Mouse (Mus musculus): Measurements from ENCODE around the gene Myo3b. TPM values are rescaled to one million over a fixed set of nuclear protein-coding genes. Genes with fewer than 3 reads are reported as not detected.

Gene Myo3b
- polyA plus RNA-seq, 1 experiment, result not detected

DNA sequence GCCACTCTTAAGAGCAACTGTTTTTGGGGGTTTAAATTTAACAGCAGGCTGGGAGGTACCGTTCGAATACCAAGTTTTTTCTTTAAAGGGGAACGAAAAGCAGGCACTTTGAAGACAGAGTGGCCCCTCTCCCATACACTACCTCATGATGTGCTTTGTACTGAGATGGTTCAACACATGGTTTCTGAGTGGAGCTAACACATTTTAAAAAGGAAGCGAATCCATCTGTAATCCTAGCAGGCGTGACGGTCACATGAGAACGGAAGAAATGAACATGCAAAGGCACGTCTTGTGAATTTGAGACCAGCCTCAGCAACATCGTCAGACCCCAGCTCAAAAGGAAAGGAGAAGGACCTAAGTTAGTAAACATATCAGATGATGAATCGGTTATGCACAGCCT is 87.4 kb downstream of the Myo3b start:
- TF ChIP-seq POLR2A (IDR thresholded peaks at IDR 0.05; ENCODE audit: low read depth, low read length) (no peak), CTCF (IDR thresholded peaks at IDR 0.05; ENCODE audit: borderline replicate concordance, insufficient read depth, low read length) (no peak)
- no peaks in the 10 kb centered on the region; the same call in 1 of the 2 replicates for H3K4me1 ChIP-seq (ENCODE audit: control insufficient read depth, insufficient read depth, low read length)
- no peak overlapping the region for H3K27ac ChIP-seq (ENCODE audit: insufficient read depth, low read length)
- H3K4me3 ChIP-seq (ENCODE audit: insufficient read depth, low read length), result no peak overlapping the region

- no peaks in the 10 kb centered on the region; the same call in 1 of the 2 replicates for H3K4me1 ChIP-seq (ENCODE audit: control insufficient read depth, insufficient read depth, low read length)
- no peak overlapping the region for H3K27ac ChIP-seq (ENCODE audit: insufficient read depth, low read length)
- no peak overlapping the region for H3K4me3 ChIP-seq (ENCODE audit: insufficient read depth, low read length)
- TF ChIP-seq CTCF (IDR thresholded peaks at IDR 0.05; ENCODE audit: borderline replicate concordance, insufficient read depth, low read length) (peak; percentile 68), POLR2A (IDR thresholded peaks at IDR 0.05; ENCODE audit: low read depth, low read length) (no peak)
Observed at GRCm38 (mm10) chr2:70126783-70127182, 87.9 kb downstream of the Myo3b start.

DNA sequence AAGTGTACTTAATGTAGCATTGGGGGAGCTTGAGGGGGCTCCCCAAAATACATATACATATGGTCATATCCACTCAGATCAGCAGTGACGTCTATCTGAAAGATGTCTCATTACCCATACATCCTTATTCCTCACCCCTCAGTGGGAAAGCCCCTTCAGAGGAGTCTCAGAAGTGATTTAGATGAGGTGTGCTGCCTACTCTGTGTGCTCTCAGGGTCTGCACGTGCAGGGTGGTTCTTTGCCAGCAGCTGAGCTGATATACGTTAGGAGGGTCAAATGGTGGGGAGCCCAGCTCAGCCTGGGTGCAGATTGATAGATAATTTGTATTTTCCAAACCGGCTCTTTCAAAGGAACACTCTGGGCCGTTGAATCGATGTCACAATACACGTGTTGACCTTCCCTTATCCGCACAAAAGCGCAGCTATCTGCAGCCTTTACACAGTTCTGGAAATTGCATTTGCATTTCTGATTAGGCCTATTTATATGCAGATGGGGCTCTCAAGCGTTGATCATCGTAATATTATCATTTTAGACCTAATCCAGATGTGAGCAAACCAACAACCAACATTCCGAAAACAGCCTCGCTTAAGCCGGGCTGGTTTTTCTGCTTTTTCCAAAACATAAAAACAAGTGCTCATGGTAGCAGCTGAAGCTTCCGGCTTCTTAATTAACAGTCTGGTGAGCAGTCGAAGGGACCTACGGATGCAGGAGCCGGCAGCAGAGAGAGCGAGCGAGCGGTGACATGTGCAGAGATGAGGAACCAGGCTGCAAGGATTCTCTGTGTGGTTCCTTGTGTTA is 88.6 kb downstream of the Myo3b start:
- TF ChIP-seq POLR2A (IDR thresholded peaks at IDR 0.05; ENCODE audit: low read depth, low read length), result no peak
- TF ChIP-seq CTCF (IDR thresholded peaks at IDR 0.05; ENCODE audit: borderline replicate concordance, insufficient read depth, low read length), result no peak
- no peak overlapping the region for H3K4me3 ChIP-seq (ENCODE audit: insufficient read depth, low read length)

DNA sequence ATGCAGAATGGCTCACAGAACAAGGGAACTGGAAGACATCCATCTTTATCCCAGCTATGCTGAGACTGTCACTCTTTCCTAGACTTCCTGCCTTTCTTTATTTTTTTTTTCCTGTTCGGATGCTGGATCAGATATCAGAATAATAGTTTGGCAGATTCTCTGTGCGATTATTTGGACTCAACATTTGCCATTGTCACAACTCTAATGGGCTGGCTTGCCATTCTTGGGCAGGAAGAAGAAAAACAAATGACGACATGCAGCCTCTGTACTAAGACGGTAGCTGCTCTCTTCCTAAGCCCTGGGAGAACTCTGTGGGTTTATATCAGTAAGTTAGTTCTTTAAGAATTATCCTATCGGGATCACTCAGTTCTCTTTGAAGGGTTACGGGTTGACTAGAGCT is 89.7 kb downstream of the Myo3b start:
- H3K4me1 ChIP-seq (ENCODE audit: control insufficient read depth, insufficient read depth, low read length), result no peaks in the 10 kb centered on the region; the same call in 1 of the 2 replicates

More for the DNA sequence above, 88.6 kb downstream of the Myo3b start:
- H3K4me1 ChIP-seq (ENCODE audit: control insufficient read depth, insufficient read depth, low read length), result no peaks in the 10 kb centered on the region; the same call in 1 of the 2 replicates
- no peak overlapping the region for H3K27ac ChIP-seq (ENCODE audit: insufficient read depth, low read length)

GRCm38 (mm10) chr2:70129566-70129965 is 90.6 kb downstream of the Myo3b start:
- TF ChIP-seq CTCF (IDR thresholded peaks at IDR 0.05; ENCODE audit: borderline replicate concordance, insufficient read depth, low read length) (no peak), POLR2A (IDR thresholded peaks at IDR 0.05; ENCODE audit: low read depth, low read length) (no peak)
- no peak overlapping the region for H3K27ac ChIP-seq (ENCODE audit: insufficient read depth, low read length)
- no peak overlapping the region for H3K4me3 ChIP-seq (ENCODE audit: insufficient read depth, low read length)
- H3K4me1 ChIP-seq (ENCODE audit: control insufficient read depth, insufficient read depth, low read length), result no peaks in the 10 kb centered on the region; the same call in 1 of the 2 replicates

More for the DNA sequence above, 89.7 kb downstream of the Myo3b start:
- no peak overlapping the region for H3K4me3 ChIP-seq (ENCODE audit: insufficient read depth, low read length)
- TF ChIP-seq POLR2A (IDR thresholded peaks at IDR 0.05; ENCODE audit: low read depth, low read length) (no peak), CTCF (IDR thresholded peaks at IDR 0.05; ENCODE audit: borderline replicate concordance, insufficient read depth, low read length) (no peak)
- no peak overlapping the region for H3K27ac ChIP-seq (ENCODE audit: insufficient read depth, low read length)

DNA sequence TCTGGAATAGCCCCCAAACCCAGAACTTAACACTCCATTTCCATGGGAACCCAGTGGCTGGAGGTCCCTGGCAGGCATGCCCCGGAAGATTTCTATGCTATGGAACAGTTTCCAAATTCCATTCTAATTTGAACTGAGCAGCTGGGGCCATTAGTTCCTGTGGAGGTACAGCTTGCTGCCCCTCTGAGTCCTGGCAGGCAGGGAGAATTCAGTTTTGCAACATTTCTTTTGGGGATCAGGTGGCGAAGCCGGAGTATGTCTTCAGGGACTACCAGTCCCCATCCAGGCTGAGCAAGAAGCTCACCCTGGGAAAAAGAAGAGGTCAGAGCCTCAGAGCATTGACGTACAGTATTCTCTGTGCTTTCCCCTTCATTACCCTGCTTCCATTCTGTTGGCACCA is 94.4 kb downstream of the Myo3b start:
- Histone ChIP-seq H3K4me3 (ENCODE audit: insufficient read depth, low read length) (no peak overlapping the region), H3K27ac (ENCODE audit: insufficient read depth, low read length) (no peak overlapping the region), H3K4me1 (ENCODE audit: control insufficient read depth, insufficient read depth, low read length) (no peaks in the 10 kb centered on the region; the same call in 1 of the 2 replicates)
- no peak for TF ChIP-seq CTCF (IDR thresholded peaks at IDR 0.05; ENCODE audit: borderline replicate concordance, insufficient read depth, low read length)
- no peak for TF ChIP-seq POLR2A (IDR thresholded peaks at IDR 0.05; ENCODE audit: low read depth, low read length)

- Histone ChIP-seq H3K4me1 (ENCODE audit: control insufficient read depth, insufficient read depth, low read length) (no peaks in the 10 kb centered on the region), H3K27ac (ENCODE audit: insufficient read depth, low read length) (no peak overlapping the region), H3K4me3 (ENCODE audit: insufficient read depth, low read length) (no peak overlapping the region)
- no peak for TF ChIP-seq CTCF (IDR thresholded peaks at IDR 0.05; ENCODE audit: borderline replicate concordance, insufficient read depth, low read length)
Observed at GRCm38 (mm10) chr2:70137226-70137998, 98.5 kb downstream of the Myo3b start.

DNA sequence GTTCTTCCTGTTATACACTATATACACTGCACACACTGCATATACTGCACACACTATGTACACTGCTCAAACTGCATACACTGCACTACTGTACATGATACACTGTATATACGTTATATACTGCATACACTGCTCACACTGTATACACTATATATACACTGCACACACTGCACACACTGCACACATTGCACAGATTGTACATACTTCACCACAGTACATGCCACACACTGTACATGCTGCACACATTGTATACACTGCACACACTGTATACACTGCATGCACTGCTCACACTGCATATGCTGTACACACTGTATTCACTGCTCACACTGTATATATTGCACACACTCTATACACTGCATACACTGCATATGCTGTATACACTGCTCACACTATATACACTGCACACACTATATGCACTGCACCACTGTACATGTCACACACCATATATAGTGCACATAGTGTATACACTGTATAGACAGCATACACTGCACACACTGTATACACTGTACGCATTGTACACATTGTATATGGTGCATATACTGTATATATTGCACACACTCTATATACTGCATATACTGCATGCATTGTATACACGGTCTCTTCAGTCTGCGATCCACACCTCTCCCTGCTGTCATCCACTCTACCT is 104.7 kb downstream of the Myo3b start:
- Histone ChIP-seq H3K27ac (ENCODE audit: insufficient read depth, low read length) (no peak overlapping the region), H3K4me1 (ENCODE audit: control insufficient read depth, insufficient read depth, low read length) (no peaks in the 10 kb centered on the region), H3K4me3 (ENCODE audit: insufficient read depth, low read length) (no peak overlapping the region)
- TF ChIP-seq POLR2A (IDR thresholded peaks at IDR 0.05; ENCODE audit: low read depth, low read length), result no peak
- no peak for TF ChIP-seq CTCF (IDR thresholded peaks at IDR 0.05; ENCODE audit: borderline replicate concordance, insufficient read depth, low read length)

DNA sequence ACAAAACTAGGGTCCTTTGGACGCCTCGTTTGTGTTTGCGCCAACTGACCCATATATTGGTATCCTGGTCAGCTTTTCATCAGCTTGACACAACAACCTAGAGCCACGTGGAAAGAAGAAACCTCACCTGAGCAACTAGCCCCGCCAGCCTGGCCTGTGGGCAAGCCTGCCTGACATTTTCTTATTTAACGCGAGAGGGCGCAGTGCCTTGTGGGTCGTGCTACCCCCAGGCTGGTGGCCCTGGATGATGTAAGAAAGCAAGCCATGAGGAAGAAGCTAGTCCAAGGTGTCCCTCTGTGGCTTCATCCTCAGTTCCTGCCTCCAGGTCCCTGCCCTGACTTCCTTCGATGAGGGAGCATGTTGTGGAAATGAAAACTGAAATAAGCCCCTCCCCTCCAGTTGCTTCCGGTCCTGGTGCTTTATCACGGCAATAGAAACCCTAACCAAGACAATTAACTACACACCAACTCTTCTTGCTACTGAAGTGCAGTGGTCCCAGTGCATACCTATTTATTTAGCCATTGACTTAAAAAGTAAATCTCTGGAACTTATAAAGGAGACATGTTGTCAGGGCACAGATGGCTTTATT is 108.2 kb downstream of the Myo3b start:
- no peak for TF ChIP-seq CTCF (IDR thresholded peaks at IDR 0.05; ENCODE audit: borderline replicate concordance, insufficient read depth, low read length)
- no peak for TF ChIP-seq POLR2A (IDR thresholded peaks at IDR 0.05; ENCODE audit: low read depth, low read length)
- no peak overlapping the region for H3K4me3 ChIP-seq (ENCODE audit: insufficient read depth, low read length)
- H3K4me1 ChIP-seq (ENCODE audit: control insufficient read depth, insufficient read depth, low read length), result peaks cover 12% of the 10 kb centered on the region
- H3K27ac ChIP-seq (ENCODE audit: insufficient read depth, low read length), result no peak overlapping the region

Data from embryonic fibroblast, embryonic 13.5 days (primary cell).